Mouse (Mus musculus) layer of hippocampus, postnatal 14 days (tissue): ENCODE measurements around the gene Ctsw. TPM values are rescaled to one million over a fixed set of nuclear protein-coding genes. Genes with fewer than 3 reads are reported as not detected.

Experiments used
- DNase-seq, 2 experiments: peaks; one replicate each; pipeline ENCODE4 v3.0.0; 2021 to 2022; ENCODE audit warnings: low spot score in 2 of 2, mixed read lengths in 1 of 2
- total RNA-seq, 2 experiments: library from RNA; stranded (reverse); gene quantifications; 2 replicates each; pipeline ENCODE4 v1.2.3; 2021

The Ctsw gene
- total RNA-seq, 2 experiments from 2014 or later, result 0.41 to 1.2 TPM

DNA sequence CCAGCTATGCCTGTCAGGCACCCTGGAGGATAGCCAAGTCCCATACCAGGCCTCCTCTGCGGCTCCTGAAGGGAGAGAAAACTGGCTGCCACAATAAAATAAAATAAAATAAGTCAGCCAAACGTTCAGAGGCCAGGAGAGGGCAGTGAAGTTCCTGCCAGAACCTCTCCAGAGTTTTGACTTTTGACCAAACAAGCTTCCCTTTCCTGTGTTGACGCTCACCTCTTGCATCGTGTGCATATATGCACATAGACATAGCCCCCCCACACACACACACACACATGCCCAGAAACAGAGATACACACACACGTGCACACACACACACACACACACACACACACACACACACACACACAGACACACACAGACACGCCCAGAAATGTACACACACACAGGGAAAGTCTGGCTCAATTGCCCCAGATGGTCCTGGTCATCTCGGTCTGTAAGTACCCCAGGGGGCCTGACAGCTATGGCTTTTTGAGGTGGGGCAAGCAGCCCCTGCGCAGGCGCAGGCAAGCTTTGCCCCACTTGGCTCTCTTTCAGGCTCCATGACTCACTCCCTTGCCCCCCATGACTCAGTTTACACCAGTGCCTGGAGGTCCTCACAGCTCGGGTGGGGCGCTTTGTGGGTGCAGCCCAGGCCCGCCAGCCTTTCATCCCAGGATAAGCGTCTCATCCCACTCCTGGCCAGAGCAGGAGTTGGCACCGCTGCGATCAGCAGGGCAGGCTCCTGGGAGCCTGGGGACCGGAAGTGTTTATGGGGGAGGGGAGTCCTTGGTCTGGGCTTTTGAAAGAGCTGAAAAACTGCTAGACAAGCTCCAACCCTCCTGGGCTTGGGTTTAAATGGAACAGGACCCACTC, 35.1 kb downstream of the Ctsw start:
- DNase-seq, result no peak

DNA sequence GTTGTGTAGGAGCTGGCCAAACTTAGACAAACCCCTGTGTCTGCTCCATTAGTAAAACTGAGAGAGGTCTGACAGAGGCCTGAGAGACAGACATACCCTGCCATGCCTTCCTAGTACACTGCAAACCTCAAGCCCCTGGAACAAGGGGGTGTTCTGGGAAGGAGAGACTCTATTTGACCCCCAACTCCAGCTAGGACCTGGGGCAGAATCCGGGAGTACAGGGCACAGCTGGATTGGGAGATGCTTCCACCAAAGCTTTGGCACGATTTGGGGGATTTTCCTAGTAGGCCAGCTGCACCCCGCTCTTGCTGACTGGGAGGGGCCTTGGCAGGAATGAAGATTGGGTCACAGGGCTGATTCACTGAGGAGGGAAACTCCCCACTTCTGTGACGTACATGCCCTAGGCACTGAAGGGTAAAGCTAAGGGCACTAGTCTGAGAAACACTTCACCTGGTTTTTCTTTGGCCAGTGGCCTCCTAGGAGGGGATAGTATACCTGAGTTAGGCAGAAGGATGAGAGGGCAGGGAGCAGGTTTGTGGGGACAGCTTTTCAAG, 36.3 kb downstream of the Ctsw start:
- DNase-seq, result no peak

DNA sequence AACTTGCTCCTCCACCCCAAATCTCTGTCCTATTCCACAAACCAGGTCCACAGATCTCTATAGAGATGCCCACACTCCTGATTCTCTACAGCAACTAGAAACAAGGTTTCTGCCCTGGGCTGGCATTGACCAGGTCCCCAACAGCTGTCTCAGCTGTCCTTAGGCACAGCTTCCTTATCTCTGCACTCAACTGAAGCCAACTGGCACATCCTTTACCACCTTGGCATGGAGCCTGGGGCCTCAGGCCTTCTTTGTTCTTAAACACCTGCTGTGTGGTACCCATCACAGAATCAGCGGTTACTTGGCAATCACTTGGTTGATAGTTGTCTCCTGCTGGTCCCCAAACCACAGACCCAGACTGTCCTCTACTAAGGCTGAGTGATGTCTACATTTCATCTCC, 37.9 kb downstream of the Ctsw start:
- no peak for DNase-seq

DNA sequence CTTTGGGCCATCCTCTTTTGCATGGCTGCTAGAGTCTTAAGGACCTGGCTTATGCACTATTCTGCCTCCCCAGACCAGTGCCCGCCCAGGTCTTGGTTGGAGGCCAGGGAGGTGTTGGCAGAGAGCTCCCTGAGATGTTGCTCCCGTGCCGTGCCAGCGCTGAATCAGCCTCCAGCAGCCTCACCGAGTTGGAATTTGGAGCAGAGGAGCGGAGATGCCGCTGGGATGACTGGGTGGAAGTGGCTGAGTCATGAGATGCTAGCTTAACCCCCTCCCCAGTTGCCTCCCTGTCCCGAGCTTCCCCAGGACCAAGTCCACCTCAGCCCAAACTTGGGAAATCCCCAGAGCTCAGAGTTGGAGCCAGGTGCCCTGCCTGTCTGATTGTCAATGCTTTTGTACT, 38.5 kb downstream of the Ctsw start:
- no peak for DNase-seq

DNA sequence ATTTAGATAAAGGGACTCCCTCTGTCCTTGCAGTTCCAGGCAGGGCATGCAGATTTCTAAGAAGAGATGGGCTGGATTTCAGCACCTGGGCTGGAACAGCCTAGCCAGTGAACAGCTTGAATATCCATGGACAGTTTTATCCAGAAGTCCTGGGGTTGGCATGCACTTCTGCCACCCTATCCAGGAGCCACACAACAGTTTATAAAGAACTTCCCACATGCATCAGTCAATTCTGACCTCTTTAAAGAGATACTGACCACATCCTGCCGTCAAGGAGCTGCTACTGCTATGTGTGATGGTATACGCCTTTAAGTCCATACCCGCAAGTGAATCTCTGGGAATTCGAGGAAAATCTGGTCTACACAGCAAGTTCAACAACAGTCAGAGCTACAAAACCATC, 39.1 kb downstream of the Ctsw start:
- DNase-seq, result no peak

DNA sequence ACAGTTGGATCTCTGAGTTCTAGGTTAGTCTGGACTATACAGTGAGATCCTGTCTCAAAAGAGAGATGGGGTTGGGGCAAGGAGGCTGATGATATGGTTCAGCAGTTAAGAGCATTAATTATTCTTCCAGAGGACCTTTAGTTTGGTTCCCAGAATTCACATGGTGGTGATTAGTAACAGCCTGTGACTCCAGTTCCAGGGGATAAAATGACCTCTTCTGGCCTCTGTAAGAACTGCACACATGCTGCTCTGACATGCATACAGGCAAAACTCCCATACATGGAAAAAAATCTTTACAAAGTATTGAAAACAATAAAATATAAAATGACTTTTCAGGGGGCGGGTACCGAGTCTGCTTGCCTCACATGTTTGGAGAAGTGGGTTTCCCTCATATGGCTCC, 40.2 kb downstream of the Ctsw start:
- no peak for DNase-seq

DNA sequence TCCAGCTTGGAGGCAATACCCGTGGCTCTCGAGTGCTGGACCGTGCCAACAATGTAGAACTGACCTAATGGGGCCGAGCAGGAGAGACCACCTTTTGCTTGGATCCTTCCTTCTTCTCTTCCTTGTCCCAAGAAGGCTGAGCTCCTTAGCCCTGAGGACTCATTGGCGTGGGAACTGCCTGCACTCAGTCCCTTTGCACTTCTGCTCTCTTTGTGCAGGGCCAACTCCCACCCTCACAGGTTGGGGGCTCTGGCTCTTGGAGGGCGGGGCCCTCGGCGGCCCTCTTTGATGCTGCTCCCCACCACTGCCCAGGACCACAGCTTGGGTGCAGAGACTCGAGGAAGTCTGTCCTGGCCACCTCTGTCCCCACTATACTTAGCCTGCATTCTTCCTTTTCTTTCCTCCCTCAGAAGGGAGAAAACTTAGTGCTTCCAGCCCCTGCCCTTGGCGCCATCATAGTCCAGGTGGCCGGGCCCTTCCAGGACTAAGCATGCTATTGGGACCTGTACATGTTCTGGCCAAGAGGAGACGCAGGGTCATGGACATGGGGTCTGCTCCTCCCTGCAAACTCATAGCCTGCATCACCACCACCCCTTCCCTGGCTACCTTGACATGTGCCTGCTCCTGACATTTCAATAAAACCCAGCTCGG, 41.5 kb downstream of the Ctsw start:
- DNase-seq, result no peak

DNA sequence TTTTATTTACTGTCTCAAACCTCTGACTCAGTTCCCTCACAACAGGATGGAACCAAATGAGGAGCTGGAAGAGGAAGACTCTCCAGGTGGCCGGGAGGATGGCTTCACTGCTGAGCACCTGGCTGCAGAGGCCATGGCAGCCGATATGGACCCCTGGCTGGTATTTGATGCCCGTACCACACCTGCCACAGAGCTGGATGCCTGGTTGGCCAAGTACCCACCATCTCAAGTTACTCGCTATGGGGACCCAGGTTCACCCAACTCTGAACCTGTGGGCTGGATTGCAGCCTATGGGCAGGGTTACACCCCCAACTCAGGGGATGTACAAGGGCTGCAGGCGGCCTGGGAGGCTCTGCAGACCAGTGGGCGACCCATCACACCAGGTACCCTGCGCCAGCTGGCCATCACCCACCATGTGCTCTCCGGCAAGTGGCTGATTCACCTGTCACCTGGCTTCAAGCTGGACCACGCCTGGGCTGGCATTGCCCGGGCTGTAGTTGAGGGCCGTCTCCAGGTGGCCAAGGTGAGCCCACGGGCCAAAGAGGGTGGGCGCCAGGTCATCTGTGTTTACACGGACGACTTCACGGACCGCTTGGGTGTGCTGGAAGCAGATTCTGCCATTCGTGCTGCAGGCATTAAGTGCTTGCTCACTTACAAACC, 42.3 kb downstream of the Ctsw start:
- no peak for DNase-seq

DNA sequence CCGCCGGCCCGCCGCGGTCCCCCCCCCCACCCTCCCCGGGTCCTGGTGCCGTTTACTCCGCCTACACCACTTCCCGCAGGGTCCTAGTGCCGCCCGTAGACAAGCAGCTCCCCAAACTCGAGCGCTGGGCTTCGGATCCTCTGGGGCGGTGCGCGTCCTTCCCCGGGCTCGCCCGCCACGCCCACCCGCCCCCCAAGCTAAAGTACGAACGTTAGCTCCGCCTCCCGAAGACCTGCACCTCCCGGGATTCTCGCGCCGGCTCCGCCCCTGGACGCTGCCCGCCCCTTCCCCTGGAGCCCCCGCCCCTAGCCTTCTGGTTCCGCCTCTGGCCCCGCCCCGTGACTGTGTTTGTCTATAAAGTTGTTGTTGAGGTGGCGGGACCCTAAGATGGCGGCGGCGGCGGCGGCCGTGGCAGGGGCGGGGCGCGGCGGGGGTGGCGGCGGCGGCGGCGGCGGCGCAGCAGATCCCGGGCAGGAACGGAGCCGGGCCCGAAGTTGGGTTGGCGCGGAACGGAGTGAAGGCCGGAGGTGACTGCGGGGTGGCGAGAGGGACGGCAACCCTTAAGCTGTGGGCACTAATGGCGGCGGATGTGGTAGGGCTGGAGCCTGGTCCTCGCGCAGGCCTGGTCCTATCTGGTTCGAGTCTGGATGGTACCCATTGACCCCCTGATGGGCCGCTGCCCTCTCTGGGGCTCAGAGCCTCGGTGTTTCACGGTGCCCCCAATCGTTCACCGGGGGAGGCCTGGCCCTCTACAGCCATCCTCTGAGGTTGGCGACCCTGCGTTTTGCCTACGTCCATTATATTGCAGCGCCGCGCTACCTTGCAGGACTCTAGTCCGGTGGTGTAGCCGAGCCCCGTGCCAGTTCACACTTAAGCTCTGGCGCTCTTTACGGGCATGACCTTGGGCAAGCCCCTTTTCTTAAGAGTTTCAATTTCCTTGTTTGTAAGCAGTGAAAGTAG, 43.2 kb downstream of the Ctsw start, which contains the start of the genes Drap1 and AI837181:
TSS of gene Drap1 (minus strand) at position 198 of the 960 bp plus-strand sequence.
TSS of gene AI837181 (plus strand) at position 363 of the 960 bp plus-strand sequence.
- peak; percentile 92 to 95 for DNase-seq

DNA sequence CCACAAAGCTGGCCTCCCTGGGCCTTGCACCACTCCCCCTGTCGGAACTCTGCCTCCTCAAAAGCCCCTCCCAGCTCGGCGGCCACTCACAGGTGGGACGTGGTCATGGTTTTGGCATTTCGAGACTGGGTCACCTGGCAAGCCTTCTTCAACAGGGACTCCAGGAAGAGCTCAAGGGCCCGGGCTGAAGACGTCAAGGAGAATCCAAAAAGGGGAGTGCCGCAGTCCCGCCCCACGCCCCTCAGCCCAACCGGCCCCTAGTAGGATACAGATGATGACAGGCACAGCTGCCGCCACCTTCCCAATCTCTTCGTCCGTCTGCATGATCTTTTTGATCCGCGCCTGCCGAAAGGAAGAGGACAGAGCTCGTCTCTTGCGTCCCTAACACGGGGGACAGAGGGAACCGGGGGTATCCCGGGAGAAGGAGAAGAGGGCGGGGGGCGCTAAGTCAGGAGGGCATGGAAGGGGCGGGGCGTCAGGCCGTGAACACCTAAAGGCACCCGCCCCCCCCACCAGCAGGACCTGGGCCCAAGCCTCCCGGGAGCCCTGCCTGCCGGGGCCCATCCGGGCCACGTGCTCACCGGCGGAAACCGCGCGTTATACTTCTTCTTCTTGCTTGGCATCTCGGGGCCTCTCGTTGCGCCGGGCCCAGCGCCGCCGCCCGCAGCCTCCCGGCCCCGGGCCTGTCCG, 44.1 kb downstream of the Ctsw start:
- peak; percentile 63 to 69 for DNase-seq

DNA sequence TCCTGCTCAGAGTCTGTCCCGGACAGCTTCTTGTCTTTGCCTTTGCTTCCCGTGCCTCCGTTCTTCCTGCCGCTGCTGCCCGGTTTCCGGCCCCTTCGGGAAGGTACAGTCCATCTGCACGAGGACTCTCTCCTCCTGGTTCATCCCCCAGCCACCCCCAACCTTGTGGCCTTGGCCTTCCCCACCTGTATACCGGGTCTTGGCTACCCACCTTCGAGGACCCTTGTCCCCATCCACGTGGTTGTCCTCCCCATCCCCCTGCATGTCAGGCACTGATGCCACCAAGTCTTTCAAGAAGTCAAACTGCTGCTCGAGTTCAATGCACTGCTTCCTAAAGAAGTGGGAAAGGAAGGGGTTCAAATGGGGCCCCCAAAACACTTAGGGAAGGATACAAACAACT, 44.7 kb downstream of the Ctsw start:
- DNase-seq, result no peak

DNA sequence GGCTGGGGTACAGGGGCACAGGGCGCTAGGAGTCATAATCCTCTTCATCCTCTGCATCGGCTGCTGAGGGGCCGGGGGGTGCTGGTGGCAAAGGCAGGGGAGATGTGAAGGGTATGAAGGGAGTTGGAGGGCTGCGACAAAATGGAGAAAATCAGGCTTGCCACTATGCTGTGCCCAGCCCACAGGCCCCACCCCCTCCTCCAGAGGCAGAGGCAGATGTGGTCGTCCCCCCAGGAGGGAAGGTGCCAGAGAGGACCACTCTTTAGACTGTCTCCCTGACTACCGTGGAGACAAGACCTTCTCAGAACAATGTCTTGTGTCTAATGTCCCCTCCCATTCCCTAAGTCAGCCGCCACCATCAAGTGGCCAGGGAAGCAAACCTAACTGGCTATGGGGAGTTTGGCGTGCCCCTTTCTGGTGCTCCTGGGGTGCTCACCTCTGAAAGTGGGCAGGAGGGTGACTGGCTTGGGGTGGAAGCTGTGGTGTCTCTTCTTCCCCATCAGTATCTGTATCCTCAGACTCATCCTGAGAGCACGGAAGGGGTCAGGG, 45.3 kb downstream of the Ctsw start:
- DNase-seq, result no peak

DNA sequence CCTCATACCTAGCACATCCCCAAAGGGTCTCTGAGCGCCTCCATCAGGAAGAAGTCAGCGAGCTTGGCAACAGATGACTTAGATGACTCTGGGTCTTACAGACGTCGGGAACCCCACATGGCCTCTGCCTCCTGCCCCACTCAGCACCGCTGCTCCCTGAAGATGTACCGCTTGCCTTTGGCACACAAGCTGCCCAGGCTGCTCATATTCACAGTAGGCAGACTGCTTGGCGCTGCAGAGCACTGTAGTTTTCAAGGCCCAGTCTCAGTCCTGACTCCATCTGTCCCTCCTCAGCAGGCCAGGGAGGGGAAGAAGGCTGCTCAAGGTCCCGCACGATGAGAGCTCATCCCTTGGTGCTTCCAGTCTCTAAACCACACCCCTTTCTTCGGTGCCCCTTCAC, 46.0 kb downstream of the Ctsw start:
- no peak for DNase-seq

DNA sequence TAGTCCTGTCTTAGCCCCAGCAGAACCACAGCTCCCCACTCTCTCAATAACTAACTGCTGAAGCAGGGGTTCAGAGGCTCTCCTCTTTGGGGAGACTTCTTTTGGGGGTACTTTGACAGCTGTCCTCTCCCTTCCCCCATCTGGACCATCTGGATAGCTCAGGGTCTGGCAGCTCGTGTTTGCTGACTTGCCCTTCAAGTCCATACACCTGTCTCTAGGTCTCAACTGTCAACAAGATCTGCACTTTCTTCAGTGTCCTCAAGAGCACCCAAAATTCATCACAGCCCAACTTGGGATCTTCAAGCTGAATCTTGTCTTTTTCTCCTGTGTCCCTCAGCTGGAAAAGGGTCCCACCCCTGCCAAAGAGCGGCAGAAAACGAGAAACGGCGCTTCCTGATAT, 46.5 kb downstream of the Ctsw start:
- no peak for DNase-seq

DNA sequence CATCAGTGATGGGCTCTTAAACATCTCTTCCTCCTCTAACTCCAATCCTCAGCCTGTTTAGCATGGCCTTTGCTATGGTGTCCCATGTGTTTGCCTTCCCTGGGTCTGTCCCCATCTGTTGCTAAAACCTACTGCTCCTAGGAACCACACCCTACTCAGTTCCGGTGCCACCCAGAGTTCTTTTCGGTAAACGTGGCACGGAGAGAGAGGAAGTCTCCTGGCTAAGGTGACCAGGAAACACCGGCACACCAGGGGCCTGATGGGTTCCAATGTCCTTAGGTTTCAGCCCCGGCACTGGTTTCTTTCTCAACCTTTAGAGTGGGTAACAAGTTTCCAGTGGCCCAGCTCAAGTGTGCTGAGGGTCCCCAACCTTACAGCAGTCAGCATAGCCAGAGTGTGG, 47.7 kb downstream of the Ctsw start:
- DNase-seq, result no peak

DNA sequence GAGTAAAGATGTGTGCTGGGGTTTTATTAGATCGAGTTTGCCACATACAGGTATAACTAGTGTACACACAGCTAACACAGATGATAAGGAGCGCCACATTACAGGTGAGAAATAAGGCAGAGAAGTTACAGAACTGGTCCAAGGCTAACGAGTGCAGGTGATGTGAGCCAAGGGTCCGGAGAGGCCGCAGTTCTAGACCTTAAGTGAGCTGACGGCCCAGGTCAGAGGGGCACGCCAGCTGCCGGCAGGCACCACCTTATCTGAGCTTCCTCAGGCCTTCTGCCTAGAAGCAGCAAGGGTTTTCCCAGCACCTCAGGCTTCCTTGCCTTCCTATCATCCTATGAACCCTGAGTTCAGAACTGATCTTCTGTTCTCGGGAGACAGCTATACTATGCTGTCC, 48.7 kb downstream of the Ctsw start:
- DNase-seq, result no peak

DNA sequence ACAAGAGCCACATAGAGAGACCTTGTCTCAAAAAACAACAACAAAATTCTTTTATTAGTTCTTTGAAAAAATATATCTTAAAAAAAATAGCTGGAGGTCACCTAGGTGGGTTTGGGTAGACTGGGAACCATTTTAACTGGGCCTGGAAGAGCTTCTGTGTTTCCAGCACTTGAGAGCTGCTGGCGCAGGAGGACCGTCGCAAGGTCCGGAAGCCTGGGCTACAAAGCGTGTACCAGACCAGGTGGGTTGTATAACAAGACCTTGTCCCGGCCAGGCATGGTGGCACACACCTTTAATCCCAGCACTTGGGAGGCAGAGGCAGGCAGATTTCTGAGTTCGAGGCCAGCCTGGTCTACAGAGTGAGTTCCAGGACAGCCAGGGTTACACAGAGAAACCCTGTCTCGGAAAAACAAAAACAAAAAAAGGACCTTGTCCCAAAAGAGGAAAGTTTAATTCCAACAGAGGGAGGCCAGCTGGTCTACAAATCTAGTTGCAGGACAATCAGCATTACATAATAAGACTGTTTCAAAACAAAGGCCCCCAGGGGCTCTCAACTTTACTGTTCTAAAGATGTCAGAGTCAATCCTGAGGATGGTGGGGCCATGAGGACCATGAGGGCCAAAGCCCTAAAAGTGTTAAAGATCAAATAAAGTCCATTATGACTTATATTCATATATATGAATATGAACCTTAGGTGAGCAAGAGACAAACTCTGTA, 49.4 kb downstream of the Ctsw start:
- no peak for DNase-seq
